In genomic region chr17:15285399-15286043, GRCm38 (mm10) we compare ENCODE assay signal across 8 mouse cellular contexts.
DNase-seq lines count a peak whose midpoint lies in the region; ATAC-seq lines count a peak whose summit lies in the region.

No protein-coding gene starts in this region.

- H3K36me3 ChIP-seq in limb, embryonic 15.5 days, result no peaks in the 10 kb centered on the region
- H3K36me3 ChIP-seq in neural tube, embryonic 15.5 days, result no peaks in the 10 kb centered on the region

- H3K27me3 ChIP-seq in limb, embryonic 15.5 days, result no peaks in the 10 kb centered on the region
- H3K27me3 ChIP-seq in neural tube, embryonic 15.5 days (replicated peaks), result no peaks in the 10 kb centered on the region

- no peak overlapping the region for H3K4me2 ChIP-seq in limb, embryonic 15.5 days
- H3K4me2 ChIP-seq in neural tube, embryonic 15.5 days, result no peak overlapping the region

- 34% methylated on average over 7 of the region's 7 CpGs for WGBS in limb, embryonic 15.5 days
- WGBS in neural tube, embryonic 15.5 days, result 51% methylated on average over 7 of the region's 7 CpGs

- H3K9ac ChIP-seq in limb, embryonic 15.5 days, result no peak overlapping the region
- H3K9ac ChIP-seq in neural tube, embryonic 15.5 days (replicated peaks), result no peak overlapping the region

- peak overlapping the region; percentile 58; the same call in 1 of the 2 replicates for H3K27ac ChIP-seq in limb, embryonic 15.5 days
- H3K27ac ChIP-seq in neural tube, embryonic 15.5 days (replicated peaks), result no peak overlapping the region

- H3K4me1 ChIP-seq in limb, embryonic 15.5 days, result peaks cover 19% of the 10 kb centered on the region
- peaks cover 11% of the 10 kb centered on the region; the same call in 1 of the 2 replicates for H3K4me1 ChIP-seq in neural tube, embryonic 15.5 days

- no peak overlapping the region for H3K4me3 ChIP-seq in limb, embryonic 15.5 days
- H3K4me3 ChIP-seq in neural tube, embryonic 15.5 days (replicated peaks), result no peak overlapping the region

- no peaks in the 10 kb centered on the region for H3K9me3 ChIP-seq in limb, embryonic 15.5 days
- no peaks in the 10 kb centered on the region for H3K9me3 ChIP-seq in neural tube, embryonic 15.5 days (replicated peaks)

- DNase-seq in adipocyte (ENCODE audit: low spot score), result peak; percentile 90
- peak; percentile 72 for DNase-seq in brain, adult 2 months (ENCODE audit: low read depth, low spot score)
- DNase-seq in gastrocnemius, postnatal 4 days (ENCODE audit: low spot score in 2 of 2), result peak; percentile 43 to 72
- peak; percentile 94 for DNase-seq in kidney, adult 11 months
- DNase-seq in thymus, postnatal 14 days, result no peak

- peak; percentile 57; the same call in 1 of the 2 replicates for ATAC-seq in limb, embryonic 15.5 days (ENCODE audit: insufficient number of reproducible peaks, low FRiP score, low TSS enrichment, low read depth)
- peak; percentile 79 for ATAC-seq in neural tube, embryonic 15.5 days (ENCODE audit: low FRiP score)
- ATAC-seq in granulocyte monocyte progenitor cell, adult 5-6 weeks (replicated peaks; ENCODE audit: poor library complexity, severe bottlenecking), result no peak
